Mouse (Mus musculus) mature B cell (primary cell): ENCODE measurements around the gene Npb.
"Not testable (repeated sequence)": the region's sequence is repeated elsewhere in the genome, so short reads cannot be mapped to it uniquely, and the experiment has no call there.

ENCODE experiments used
- in situ Hi-C: fragments of 300-500 bp; cut with MboI; formaldehyde crosslinking; loops from 2 replicates; pipeline ENCODE4 v1.14.3; 2019

Npb gene

DNA sequence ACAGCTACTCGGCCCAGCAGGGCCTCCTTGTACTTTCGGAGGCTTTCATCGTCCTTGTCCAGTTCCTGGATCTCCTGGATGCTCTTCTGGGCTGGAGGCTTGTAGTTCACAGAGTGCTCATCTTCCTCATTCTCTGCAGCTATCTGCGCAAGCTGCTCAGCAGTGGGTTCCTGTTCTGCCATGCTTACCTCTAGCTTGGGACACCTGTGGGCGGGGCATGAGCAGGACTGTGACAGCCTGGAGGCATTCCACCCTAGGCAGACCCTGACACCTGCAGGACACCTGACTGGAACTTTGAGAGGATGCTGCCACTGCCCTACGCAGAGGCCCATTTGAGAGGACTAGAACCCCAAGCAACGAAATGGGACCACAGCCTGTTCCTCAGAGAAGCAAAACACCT lies 28.1 kb upstream of the Npb start:
- in situ Hi-C loops: no loop called here

- in situ Hi-C loops: no loop called here
Measured at GRCm38 (mm10) chr11:120580871-120581331, 27.4 kb upstream of the Npb start.

DNA sequence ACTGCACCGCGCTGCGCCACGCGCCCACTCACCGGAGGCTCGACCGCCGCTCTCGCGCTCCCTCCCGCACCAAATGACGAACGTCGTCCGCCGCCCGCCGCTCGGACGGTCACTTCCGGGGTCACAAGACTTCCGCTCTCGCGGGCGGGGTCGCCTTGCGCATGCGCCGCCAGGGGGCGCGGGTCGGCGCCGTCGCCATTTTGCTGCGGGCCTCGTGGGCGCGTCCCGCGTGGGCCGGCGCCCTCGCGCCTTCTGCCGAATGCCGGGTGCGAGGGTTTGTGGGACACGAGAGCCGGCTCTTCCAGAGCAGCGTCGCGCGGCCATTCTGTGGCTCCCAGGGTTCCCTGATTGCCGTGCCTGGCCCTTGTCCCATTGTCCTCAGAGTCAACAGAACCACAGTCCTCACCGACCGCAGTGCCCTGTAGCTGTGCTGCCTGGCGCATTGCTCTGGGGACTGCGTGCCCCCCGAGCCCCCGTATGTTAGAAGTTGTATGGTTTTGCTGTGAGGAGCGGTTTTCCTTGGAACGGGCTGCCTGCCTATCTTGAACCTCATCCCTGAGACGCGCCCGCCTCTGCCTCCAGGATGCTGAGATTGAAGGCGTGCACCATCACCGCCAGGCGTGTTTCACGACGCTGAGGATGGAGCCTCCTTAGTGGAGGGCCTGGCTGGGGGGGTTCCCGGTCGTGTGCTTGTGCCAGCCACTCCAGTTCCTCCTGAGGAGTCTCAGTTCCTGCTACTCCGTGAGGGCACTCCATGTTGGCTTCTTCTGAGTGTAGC lies 26.6 kb upstream of the Npb start, which contains the start of gene Arhgdia:
TSS of gene Arhgdia (minus strand) at position 135 of the 778 bp plus-strand sequence.
- in situ Hi-C loops: no loop called here

- in situ Hi-C loops: no loop called here
Measured at GRCm38 (mm10) chr11:120582268-120582981, 25.9 kb upstream of the Npb start.

DNA sequence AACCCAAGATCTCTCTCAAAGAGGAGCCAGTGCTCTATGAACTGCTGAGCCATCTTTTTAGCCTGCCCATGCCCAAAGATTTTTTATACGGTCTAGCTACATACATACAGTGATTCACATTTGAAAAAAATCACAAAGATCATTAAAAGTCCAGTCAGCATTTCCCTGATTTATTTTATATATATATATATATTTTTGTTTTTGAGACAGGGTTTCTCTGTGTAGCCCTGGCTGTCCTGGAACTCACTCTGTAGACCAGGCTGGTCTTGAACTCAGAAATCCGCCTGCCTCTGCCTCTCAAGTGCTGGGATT lies 25.3 kb upstream of the Npb start:
- in situ Hi-C loops: not testable (repeated sequence)

DNA sequence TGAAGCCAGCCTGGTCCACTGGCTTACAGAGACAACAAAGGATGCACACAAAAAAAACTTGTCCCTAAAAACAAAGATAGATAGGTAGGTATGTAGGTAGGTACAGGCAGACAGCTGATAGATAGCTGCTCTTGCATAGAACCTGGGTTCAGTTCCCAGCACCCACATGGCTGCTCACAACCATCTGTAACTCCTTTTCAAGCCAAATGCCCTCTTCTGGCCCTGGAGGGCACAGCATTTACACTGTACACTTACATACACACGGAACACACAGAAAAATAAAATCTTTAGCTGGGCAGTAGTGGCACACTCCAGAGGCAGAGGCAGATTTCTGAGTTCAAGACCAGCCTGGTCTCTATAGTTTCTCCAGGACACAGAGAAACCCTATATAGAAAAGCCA lies 24.3 kb upstream of the Npb start:
- in situ Hi-C loops: no loop called here

DNA sequence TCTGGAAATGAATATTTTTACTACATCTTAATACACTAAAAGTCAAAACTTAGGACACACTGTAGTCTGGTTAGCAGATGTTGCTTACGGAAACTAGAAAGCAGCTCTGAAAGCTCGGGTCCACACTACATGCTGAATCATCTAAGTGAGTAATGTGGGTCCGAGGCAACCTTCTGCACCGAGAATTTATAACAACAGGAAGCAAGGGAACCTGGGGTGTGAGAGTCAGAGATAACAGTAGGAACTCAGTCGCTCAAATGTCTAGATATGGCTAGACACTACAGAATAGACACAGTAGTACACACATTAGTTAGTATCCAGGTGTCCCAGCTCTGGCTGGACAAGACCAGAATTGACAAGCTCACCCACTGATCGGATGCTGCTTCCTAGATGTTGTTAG lies 19.7 kb upstream of the Npb start:
- in situ Hi-C loops: no loop called here

- in situ Hi-C loops: no loop called here
Measured at GRCm38 (mm10) chr11:120597240-120598235, 10.7 kb upstream of the Npb start.

GRCm38 (mm10) chr11:120598283-120598989 lies 9.8 kb upstream of the Npb start, which contains the start of the genes Alyref and Anapc11:
Gene Alyref, minus strand, starts transcription at chr11:120598365.
Gene Anapc11, plus strand, starts transcription at chr11:120598421.
- in situ Hi-C loops: no loop called here

GRCm38 (mm10) chr11:120598990-120599549 lies 9.2 kb upstream of the Npb start:
- in situ Hi-C loops: no loop called here

DNA sequence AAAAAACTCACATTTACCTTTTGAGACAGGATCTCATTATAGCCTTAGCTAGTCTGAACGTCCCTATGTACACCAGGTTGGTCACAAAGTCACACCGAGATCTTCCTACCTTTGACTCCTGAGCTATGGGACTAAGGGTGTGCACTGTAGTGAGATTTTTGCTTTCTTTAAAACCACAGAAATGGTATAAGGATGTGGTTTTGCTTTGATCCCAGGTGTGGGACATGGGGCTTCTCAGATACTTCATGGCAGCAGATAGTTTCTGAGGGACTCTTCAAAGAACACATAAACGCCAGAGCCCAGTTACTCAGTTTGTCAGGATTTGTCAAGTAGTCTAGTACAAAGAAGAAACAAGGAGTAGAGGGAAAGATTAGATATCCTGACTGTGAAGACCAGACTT lies 7.6 kb upstream of the Npb start:
- in situ Hi-C loops: no loop called here

DNA sequence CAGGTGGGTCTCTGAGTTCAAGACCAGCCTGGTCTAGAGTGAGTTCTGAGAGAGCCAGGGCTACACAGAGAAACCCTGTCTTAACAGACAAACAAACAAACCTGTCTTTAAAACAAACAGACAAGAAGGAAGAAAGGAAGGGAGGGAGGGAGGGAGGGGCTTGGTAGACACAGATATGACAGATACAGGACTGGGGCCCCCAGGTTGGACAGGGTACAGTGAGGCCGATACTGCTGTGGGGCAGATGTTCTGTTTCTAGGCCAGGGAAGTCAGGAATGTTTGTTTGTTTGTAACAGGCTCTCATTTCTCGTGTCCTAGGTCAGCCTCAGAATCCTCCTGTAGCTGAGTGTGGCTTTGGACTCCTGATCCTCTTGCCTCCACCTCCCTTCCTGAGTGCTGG lies 4.7 kb upstream of the Npb start:
- in situ Hi-C loops: no loop called here

DNA sequence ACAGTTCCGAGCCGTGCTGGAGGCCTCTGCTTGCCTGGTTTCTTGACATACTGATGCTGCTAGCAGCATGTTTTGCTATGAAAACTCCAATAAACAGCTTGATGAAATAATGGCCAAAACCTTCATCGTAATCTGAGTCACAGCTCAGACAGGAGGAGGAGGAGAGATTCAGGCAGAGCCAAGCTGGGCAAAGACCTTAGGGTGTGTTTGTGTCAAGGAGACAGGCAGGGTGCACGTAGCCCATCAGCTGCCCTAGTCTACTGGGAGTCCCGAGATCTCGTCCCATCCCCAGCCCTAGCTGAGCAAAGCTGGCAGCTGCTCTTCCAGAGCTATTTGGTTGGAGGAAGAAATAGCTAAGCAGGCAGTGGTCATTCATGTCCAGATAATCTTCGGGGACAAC lies 2.6 kb upstream of the Npb start:
- in situ Hi-C loops: no loop called here

- in situ Hi-C loops: no loop called here
Measured at GRCm38 (mm10) chr11:120606764-120607163, 1.5 kb upstream of the Npb start.

DNA sequence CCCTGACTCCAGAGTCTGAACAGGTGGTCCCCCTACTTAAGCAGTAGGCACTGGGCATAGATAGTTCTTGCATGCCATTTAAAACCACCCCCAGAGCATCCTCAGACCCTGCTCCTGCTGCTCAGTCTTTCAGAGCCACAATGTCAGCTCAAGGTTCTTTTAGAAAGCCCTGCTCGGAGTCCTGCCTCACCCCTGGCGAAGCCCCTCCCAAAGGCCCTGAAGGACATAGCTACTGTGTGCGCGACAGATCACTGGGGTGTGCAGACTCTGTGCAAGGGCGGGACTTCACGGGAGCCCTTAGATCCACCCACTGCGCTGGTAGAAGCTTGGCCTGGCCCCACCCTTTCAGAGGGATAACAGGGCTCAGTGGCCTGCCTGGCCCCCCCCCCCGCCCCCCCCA lies 973 bp downstream of the Npb start:
- in situ Hi-C loops: no loop called here

GRCm38 (mm10) chr11:120610477-120611046 lies 2.3 kb downstream of the Npb start:
- in situ Hi-C loops: no loop called here

GRCm38 (mm10) chr11:120612763-120613162 lies 4.5 kb downstream of the Npb start:
- in situ Hi-C loops: no loop called here

DNA sequence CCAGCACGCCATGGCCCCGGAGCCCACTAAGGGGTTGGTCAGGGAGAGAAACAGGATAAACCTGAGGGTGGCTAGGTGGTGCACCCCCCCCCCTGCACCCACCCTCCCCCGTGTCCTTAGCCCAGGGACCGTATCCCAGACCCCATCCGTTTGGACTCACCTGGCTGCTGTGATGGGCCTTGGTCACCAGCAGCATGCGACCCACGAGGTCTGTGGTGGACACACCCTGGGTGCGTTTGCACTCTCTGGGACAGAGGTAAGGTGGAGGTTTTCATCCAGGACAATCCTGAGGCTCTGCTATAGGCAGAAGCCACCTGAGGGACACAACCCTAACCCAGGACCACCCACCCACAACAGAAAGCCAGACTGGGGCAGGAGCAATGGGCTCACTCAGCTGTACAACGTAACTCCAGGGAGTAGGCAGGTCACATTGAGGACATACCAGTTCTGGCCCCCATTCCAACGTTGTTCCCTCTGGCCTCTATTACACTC lies 5.2 kb downstream of the Npb start:
- in situ Hi-C loops: no loop called here

DNA sequence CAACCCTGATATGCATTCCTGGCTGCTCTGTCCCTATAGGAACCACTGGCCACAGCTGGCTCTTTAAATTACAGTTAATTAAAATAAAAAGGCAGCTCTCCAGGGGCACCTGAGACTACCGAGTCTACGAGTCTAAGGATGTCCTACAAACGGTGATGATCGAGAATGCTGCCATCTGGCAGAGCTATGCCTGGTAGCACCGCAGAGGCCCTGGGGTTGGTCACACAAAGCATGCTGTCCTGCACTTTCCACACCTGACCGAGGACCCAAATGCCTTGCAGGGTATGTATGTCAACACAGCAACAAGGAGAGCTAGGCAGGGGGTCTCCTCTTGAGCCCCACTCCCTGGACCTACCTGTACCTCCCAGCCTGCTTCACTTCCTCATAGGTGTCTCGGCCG lies 5.7 kb downstream of the Npb start:
- in situ Hi-C loops: no loop called here

DNA sequence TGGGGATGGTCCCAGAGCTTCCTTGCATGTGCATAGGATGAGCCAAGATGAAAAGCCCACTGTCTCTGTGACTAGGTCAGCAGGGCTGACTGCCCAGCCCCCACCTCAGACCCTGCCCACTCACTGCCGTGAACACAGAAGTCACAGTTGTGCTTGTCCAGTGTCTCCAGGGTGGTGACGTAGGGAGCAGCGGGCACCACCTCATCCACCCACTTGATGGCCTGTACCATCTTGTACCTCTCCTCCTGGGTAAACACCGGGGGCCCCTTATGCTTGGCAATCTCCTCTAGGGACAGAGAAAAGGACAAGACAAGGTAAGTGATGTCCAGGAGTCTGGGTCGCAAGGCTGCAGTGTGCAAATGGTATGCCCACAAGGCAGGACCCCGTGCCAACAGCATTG lies 6.9 kb downstream of the Npb start:
- in situ Hi-C loops: no loop called here
